Mouse (Mus musculus) myocyte (in vitro differentiated cells): ENCODE measurements around the gene Hcn1. TPM values are rescaled to one million over a fixed set of nuclear protein-coding genes. Genes with fewer than 3 reads are reported as not detected.

Experiments used
- H3K27me3 ChIP-seq: one replicate; pipeline ENCODE4 v1.6.1; 2011; ENCODE audit not compliant: control insufficient read depth, insufficient read depth, insufficient read length
- H3K36me3 ChIP-seq: one replicate; pipeline ENCODE4 v1.6.1; 2011; ENCODE audit not compliant: control insufficient read depth, insufficient read depth
- H3K4me2 ChIP-seq: one replicate; pipeline ENCODE4 v1.6.1; 2011; ENCODE audit warnings: low read depth, control low read depth
- H3K4me3 ChIP-seq: one replicate; pipeline ENCODE4 v1.5.1; 2011; ENCODE audit warnings: mild to moderate bottlenecking, control low read depth, moderate library complexity
- H3K79me2 ChIP-seq: one replicate; pipeline ENCODE4 v1.6.1; 2011; ENCODE audit not compliant: control insufficient read depth, insufficient read depth
- H3ac ChIP-seq: one replicate; pipeline ENCODE4 v1.6.1; 2011; ENCODE audit not compliant: control insufficient read depth, insufficient read length
- CEBPB ChIP-seq: IDR thresholded peaks from 2 replicates; pipeline ENCODE4 v1.6.1; 2011; ENCODE audit warnings: mild to moderate bottlenecking, moderate library complexity; ENCODE audit not compliant: poor library complexity, insufficient read depth, severe bottlenecking
- E2F4 ChIP-seq: IDR thresholded peaks from one replicate; pipeline ENCODE4 v1.6.1; 2011; ENCODE audit warnings: mild to moderate bottlenecking, control low read depth, moderate library complexity; ENCODE audit not compliant: insufficient read depth
- MAX ChIP-seq: IDR thresholded peaks from one replicate; pipeline ENCODE4 v1.6.1; 2011; ENCODE audit warnings: low read depth, mild to moderate bottlenecking, control low read depth
- MYOD1 ChIP-seq, 3 experiments: IDR thresholded peaks; one replicate each; pipeline ENCODE4 v1.6.1; 2011; ENCODE audit warnings: control low read depth in 2 of 3, low read depth in 2 of 3, mild to moderate bottlenecking in 2 of 3, moderate library complexity in 1 of 3; ENCODE audit not compliant: insufficient read length in 2 of 3, control insufficient read depth in 1 of 3
- MYOG ChIP-seq, 3 experiments: IDR thresholded peaks; one replicate each; pipeline ENCODE4 v1.6.1; 2011; ENCODE audit warnings: control low read depth in 2 of 3, low read depth in 2 of 3, mild to moderate bottlenecking in 2 of 3; ENCODE audit not compliant: insufficient read length in 2 of 3, control insufficient read depth in 1 of 3, insufficient read depth in 1 of 3
- POLR2A ChIP-seq: IDR thresholded peaks from one replicate; pipeline ENCODE4 v1.6.1; 2011; ENCODE audit warnings: low read depth, mild to moderate bottlenecking, control low read depth, moderate library complexity; ENCODE audit not compliant: insufficient read length
- POLR2AphosphoS2 ChIP-seq: IDR thresholded peaks from one replicate; pipeline ENCODE4 v1.6.1; 2011; ENCODE audit warnings: low read depth, control low read depth; ENCODE audit not compliant: insufficient read length
- REST ChIP-seq: IDR thresholded peaks from one replicate; pipeline ENCODE4 v1.6.1; 2011; ENCODE audit warnings: mild to moderate bottlenecking, control low read depth, moderate library complexity; ENCODE audit not compliant: insufficient read depth, insufficient read length
- SRF ChIP-seq: IDR thresholded peaks from one replicate; pipeline ENCODE4 v1.6.1; 2011; ENCODE audit warnings: low read depth; ENCODE audit not compliant: control insufficient read depth, insufficient read length
- TCF12 ChIP-seq: IDR thresholded peaks from one replicate; pipeline ENCODE4 v1.6.1; 2011; ENCODE audit warnings: mild to moderate bottlenecking, control low read depth; ENCODE audit not compliant: poor library complexity, insufficient read depth, severe bottlenecking
- TCF3 ChIP-seq: IDR thresholded peaks from one replicate; pipeline ENCODE4 v1.6.1; 2011; ENCODE audit warnings: low read depth, control low read depth; ENCODE audit not compliant: insufficient read length
- USF1 ChIP-seq: IDR thresholded peaks from one replicate; pipeline ENCODE4 v1.6.1; 2011; ENCODE audit warnings: low read depth, mild to moderate bottlenecking, control low read depth, moderate library complexity
- polyA plus RNA-seq: library from polyadenylated mRNA; unstranded; fragments of >200 nt; fragmentation: generic; extraction: Trizol; gene quantifications from one replicate; pipeline ENCODE4 v1.2.1, GENCODE M21; 2012; ENCODE audit warnings: missing spikeins

Gene Hcn1
- polyA plus RNA-seq, 1 experiment = 0.13 TPM

- Histone ChIP-seq H3K4me3 (no peak overlapping the region), H3ac (no peak overlapping the region), H3K4me2 (peak overlapping the region; percentile 51), H3K79me2 (no peaks in the 10 kb centered on the region), H3K36me3 (no peaks in the 10 kb centered on the region), H3K27me3 (no peaks in the 10 kb centered on the region)
- TF ChIP-seq SRF (no peak), POLR2A (no peak)
Observed at GRCm38 (mm10) chr13:117659511-117659910, 57.4 kb downstream of the Hcn1 start.

GRCm38 (mm10) chr13:117662661-117663060 is 60.5 kb downstream of the Hcn1 start:
- Histone ChIP-seq H3K4me2 (no peak overlapping the region), H3K36me3 (no peaks in the 10 kb centered on the region), H3K4me3 (no peak overlapping the region), H3ac (no peak overlapping the region), H3K27me3 (no peaks in the 10 kb centered on the region), H3K79me2 (no peaks in the 10 kb centered on the region)
- TF ChIP-seq POLR2AphosphoS2 (no peak), TCF3 (no peak), SRF (no peak), REST (no peak), CEBPB (no peak), MYOG (IDR thresholded peaks at IDR 0.05; ENCODE audit: control insufficient read depth in 1 of 3, insufficient read depth in 1 of 3, insufficient read length in 2 of 3, low read depth in 2 of 3) (no peak), TCF12 (no peak), E2F4 (no peak), POLR2A (no peak), MYOD1 (IDR thresholded peaks at IDR 0.05; ENCODE audit: control insufficient read depth in 1 of 3, insufficient read length in 2 of 3, low read depth in 2 of 3) (no peak), USF1 (no peak), MAX (no peak)

DNA sequence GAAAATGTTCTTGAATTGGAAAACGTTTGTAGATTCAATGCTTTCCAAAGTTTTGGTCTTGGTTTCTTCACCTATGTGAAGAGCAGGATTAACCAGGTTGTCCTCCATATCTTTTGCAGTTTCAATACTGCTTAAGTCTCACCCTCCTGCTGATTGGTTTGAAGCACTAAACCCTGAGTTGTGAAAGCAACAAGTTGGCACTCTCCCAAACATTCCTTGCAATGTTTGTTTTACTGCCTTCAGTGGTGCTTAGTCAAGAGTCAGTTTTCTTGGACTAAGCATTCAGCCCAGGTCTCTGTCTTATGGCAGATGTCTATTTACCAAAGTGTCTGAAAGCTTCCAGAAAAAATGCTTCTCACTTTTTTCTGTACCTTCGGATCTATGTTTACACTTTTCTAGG is 67.2 kb downstream of the Hcn1 start:
- no peak overlapping the region for H3K4me3 ChIP-seq
- no peaks in the 10 kb centered on the region for H3K79me2 ChIP-seq
- no peaks in the 10 kb centered on the region for H3K27me3 ChIP-seq
- H3ac ChIP-seq = no peak overlapping the region
- no peak for TF ChIP-seq SRF
- TF ChIP-seq MYOD1 (IDR thresholded peaks at IDR 0.05; ENCODE audit: control insufficient read depth in 1 of 3, insufficient read length in 2 of 3, low read depth in 2 of 3) = no peak
- TF ChIP-seq TCF3 = no peak
- TF ChIP-seq POLR2A = no peak
- no peak for TF ChIP-seq POLR2AphosphoS2
- no peak for TF ChIP-seq MAX
- no peak for TF ChIP-seq USF1
- TF ChIP-seq CEBPB = no peak
- no peak for TF ChIP-seq REST
- no peak for TF ChIP-seq TCF12
- no peak for TF ChIP-seq MYOG (IDR thresholded peaks at IDR 0.05; ENCODE audit: control insufficient read depth in 1 of 3, insufficient read depth in 1 of 3, insufficient read length in 2 of 3, low read depth in 2 of 3)
- TF ChIP-seq E2F4 = no peak
- H3K4me2 ChIP-seq = no peak overlapping the region
- no peaks in the 10 kb centered on the region for H3K36me3 ChIP-seq

DNA sequence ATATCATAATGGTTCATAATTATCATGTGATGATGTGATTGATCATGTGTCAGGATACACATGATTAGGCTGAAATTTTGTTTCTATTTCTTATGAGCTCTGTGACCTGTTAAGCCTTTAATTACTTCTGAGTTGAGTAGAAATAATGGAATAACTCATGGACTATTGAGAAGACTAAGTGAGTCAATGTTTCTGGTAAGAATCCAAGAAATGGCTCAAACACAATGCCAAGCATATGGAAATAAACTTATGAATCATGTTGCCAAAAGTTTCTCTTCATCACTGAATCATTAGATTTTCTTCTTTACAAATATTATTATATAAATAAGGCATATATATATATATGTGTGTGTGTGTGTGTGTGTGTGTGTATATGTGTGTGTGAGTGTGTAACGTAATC is 69.7 kb downstream of the Hcn1 start:
- no peaks in the 10 kb centered on the region for H3K36me3 ChIP-seq
- no peak overlapping the region for H3K4me3 ChIP-seq
- no peaks in the 10 kb centered on the region for H3K27me3 ChIP-seq
- no peaks in the 10 kb centered on the region for H3K79me2 ChIP-seq
- H3K4me2 ChIP-seq = no peak overlapping the region
- no peak for TF ChIP-seq USF1
- no peak for TF ChIP-seq MYOG (IDR thresholded peaks at IDR 0.05; ENCODE audit: control insufficient read depth in 1 of 3, insufficient read depth in 1 of 3, insufficient read length in 2 of 3, low read depth in 2 of 3)
- no peak for TF ChIP-seq POLR2A
- TF ChIP-seq TCF12 = no peak
- no peak for TF ChIP-seq CEBPB
- TF ChIP-seq MAX = no peak
- no peak for TF ChIP-seq E2F4
- no peak for TF ChIP-seq SRF
- no peak for TF ChIP-seq POLR2AphosphoS2
- TF ChIP-seq TCF3 = no peak
- TF ChIP-seq MYOD1 (IDR thresholded peaks at IDR 0.05; ENCODE audit: control insufficient read depth in 1 of 3, insufficient read length in 2 of 3, low read depth in 2 of 3) = no peak
- no peak for TF ChIP-seq REST
- no peak overlapping the region for H3ac ChIP-seq

DNA sequence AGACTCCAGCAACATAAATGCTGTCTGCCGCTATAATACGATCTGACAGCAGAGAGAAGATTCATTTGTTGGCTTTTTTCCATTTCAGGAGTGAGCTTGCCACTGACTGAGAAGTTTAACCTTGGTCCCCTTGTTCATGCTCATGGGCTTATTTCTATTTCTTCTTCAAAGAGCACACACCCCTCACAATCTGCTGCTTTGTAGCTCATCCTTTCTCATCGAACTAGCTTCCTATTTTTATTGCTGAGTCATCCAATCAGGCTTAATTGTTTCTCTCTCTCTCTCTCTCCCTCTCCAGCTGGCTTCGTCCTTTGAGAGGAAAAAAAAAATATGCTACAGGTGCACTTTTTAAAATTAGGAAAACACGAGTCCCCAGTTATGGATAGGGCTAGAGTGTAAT is 74.3 kb downstream of the Hcn1 start:
- H3K27me3 ChIP-seq = no peaks in the 10 kb centered on the region
- TF ChIP-seq MYOD1 (IDR thresholded peaks at IDR 0.05; ENCODE audit: control insufficient read depth in 1 of 3, insufficient read length in 2 of 3, low read depth in 2 of 3) (no peak), TCF12 (no peak)
- no peak overlapping the region for H3ac ChIP-seq
- H3K79me2 ChIP-seq = no peaks in the 10 kb centered on the region
- no peak overlapping the region for H3K4me2 ChIP-seq
- H3K4me3 ChIP-seq = no peak overlapping the region
- no peaks in the 10 kb centered on the region for H3K36me3 ChIP-seq
